Mouse (Mus musculus) stomach, postnatal 0 days (tissue): ENCODE data around the gene Inpp5f.

ENCODE experiments used
- CTCF ChIP-seq: IDR thresholded peaks from 2 replicates; pipeline ENCODE4 v1.5.1; 2016; ENCODE audit warnings: antibody characterized with exemption, low read depth, mild to moderate bottlenecking, moderate library complexity
- EP300 ChIP-seq: optimal IDR thresholded peaks from 2 replicates; pipeline ENCODE3; 2016; ENCODE audit warnings: antibody characterized with exemption

DNA sequence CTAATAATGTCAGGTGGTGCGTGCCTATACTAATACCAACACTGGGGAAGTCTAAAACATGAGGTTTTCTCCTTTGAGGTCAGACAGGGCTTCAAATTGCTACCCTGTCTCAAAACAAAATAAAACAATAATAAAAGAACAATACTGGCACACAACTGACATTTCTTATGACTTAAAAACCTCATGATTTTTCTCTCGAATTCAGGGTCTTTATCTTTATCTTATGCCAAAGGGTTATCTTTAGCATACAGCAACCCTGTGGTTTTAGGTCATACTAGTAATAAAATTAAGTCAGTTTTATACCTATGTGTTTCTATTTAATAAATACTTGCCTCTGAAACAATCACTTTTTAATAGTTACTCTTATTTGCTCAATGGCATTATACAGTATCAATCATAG lies 31.7 kb upstream of the Inpp5f start:
- TF ChIP-seq CTCF (no peak), EP300 (no peak)
